Mouse (Mus musculus) forebrain, embryonic 16.5 days (tissue): ENCODE results near the gene Mrrf. TPM values are rescaled to one million over a fixed set of nuclear protein-coding genes. Genes with fewer than 3 reads are reported as not detected.
A peak's percentile ranks its signal among the peaks of the same experiment; 100 is the strongest.

Experiments
- ATAC-seq: fragments of 200-750 bp; cut with Nextera tagmentation; 2 replicates; pipeline ENCODE4 v1.8.0; 2017; ENCODE audit warnings: mild to moderate bottlenecking, moderate library complexity
- H3K27ac ChIP-seq: fragments of 300-500 bp; sonication (generic); 2 replicates; pipeline ENCODE4 v1.5.1; 2014; ENCODE audit warnings: low read length, control low read depth
- H3K27me3 ChIP-seq: fragments of 300-500 bp; sonication (generic); replicated peaks from 2 replicates; pipeline ENCODE4 v1.6.1; 2014; ENCODE audit warnings: low read length; ENCODE audit not compliant: control insufficient read depth, insufficient read depth
- H3K36me3 ChIP-seq: fragments of 300-500 bp; sonication (generic); 2 replicates; pipeline ENCODE4 v1.6.1; 2014; ENCODE audit not compliant: control insufficient read depth, insufficient read depth
- H3K4me1 ChIP-seq: fragments of 300-500 bp; sonication (generic); replicated peaks from 2 replicates; pipeline ENCODE4 v1.6.1; 2014; ENCODE audit warnings: low read length; ENCODE audit not compliant: control insufficient read depth, insufficient read depth
- H3K4me2 ChIP-seq: fragments of 300-500 bp; sonication (generic); 2 replicates; pipeline ENCODE4 v1.6.1; 2014; ENCODE audit warnings: mild to moderate bottlenecking, low read length, control low read depth
- H3K4me3 ChIP-seq: fragments of 300-500 bp; sonication (generic); replicated peaks from 2 replicates; pipeline ENCODE4 v1.5.1; 2014; ENCODE audit warnings: mild to moderate bottlenecking, low read length, control low read depth
- H3K9ac ChIP-seq: fragments of 300-500 bp; sonication (generic); replicated peaks from 2 replicates; pipeline ENCODE4 v1.6.1; 2014; ENCODE audit warnings: low read depth, low read length, control low read depth
- H3K9me3 ChIP-seq: fragments of 300-500 bp; sonication (generic); 2 replicates; pipeline ENCODE4 v1.6.1; 2016; ENCODE audit warnings: low read length; ENCODE audit not compliant: control insufficient read depth
- WGBS: fragments of 180-500 bp; shearing (Covaris S2); extraction: QIAGEN DNeasy Blood & Tissue Kit; methylation state at CpG from one replicate; pipeline ENCODE4 v1.1.7; 2014; 5-methylcytosine and 5-hydroxymethylcytosine counted together
- polyA plus RNA-seq: library from polyadenylated mRNA; unstranded; fragments of >200 nt; fragmentation: Nextera tagmentation; extraction: Ambion mirVana; gene quantifications from 2 replicates; pipeline ENCODE4 v1.2.1, GENCODE M21; 2015

The Mrrf gene
- 26.4 and 30.9 TPM in 2 replicates for polyA plus RNA-seq

DNA sequence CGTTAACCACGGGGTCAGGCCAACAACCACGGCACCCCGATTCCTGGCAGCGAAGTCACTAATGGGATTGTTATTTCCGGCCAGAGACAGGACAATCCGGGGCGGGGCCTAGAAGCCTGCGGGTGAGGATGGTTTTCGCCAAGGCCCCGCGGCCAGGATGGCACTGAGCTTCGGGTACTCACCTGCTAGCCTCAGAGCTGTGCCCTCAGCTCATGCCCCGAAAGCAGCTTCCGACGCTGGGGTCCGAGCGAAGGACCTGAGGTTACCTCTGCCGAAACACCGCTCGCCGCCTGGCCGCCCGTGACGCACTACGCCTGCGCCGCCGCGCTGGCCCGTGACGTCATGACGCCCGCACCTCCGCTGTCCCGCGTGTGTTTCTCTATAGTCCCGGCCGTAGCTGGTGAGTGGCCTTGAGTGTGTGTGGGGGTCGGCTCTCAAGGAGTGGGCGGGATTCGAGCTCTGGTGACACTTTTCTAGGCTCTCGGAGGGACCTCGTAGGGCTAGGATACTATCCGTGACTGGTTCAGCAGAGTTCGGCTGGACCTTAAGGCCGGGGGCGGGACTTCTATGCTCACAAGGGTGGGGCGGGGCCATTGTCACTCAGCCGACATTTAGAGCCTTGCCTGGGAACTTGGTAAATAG is at the start of gene Mrrf, which contains the start of gene Rbm18:
Gene Mrrf, plus strand, starts transcription at position 90 of the 642 bp plus-strand sequence.
Gene Rbm18, minus strand, starts transcription at position 474 of the 642 bp plus-strand sequence.
- peak within 1 kb of the TSS; percentile 78 for H3K4me3 ChIP-seq
- H3K36me3 ChIP-seq, result peaks cover 19% of the 10 kb centered on the region
- peaks cover 15% of the 10 kb centered on the region for H3K4me1 ChIP-seq
- peak within 1 kb of the TSS; percentile 70; the same call in 1 of the 2 replicates for H3K27ac ChIP-seq
- under 1% methylated on average over 50 of the region's 50 CpGs for whole genome bisulfite sequencing
- H3K9ac ChIP-seq, result peak within 1 kb of the TSS; percentile 84
- no peaks in the 10 kb centered on the region for H3K27me3 ChIP-seq
- H3K4me2 ChIP-seq, result peak within 1 kb of the TSS; percentile 77
- peak; percentile 97 for ATAC-seq
- no peaks in the 10 kb centered on the region for H3K9me3 ChIP-seq

DNA sequence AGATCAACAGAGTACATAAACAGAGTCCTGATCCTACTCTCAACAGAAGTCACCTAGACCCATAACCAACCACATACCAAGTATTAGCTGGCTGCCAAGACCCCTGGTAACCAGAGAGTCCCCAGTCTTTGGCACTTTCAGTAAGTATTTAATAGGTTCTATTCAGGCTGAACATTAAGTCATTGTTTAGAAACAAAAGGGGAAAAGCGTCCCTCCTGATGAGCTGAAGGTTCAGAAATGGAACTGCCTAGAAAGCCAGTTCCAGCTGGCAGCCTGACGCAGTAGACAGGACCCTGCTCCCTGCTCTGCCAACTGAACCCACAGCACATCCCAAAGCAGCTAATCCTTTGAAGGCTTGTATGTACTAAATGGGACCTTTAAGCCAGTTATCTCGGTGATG is 47.0 kb upstream of the Mrrf start:
- peaks cover 18% of the 10 kb centered on the region for H3K4me1 ChIP-seq
- H3K27me3 ChIP-seq, result peaks cover 50% of the 10 kb centered on the region
- peak overlapping the region; percentile 18; the same call in 1 of the 2 replicates for H3K4me2 ChIP-seq
- 12% methylated on average over 3 of the region's 3 CpGs for WGBS
- H3K9ac ChIP-seq, result no peak overlapping the region
- H3K36me3 ChIP-seq, result no peaks in the 10 kb centered on the region
- no peaks in the 10 kb centered on the region for H3K9me3 ChIP-seq
- H3K4me3 ChIP-seq, result peak overlapping the region; percentile 12; the same call in 1 of the 2 replicates
- 0 out of 2 replicates have a peak overlapping the region, but pooled peaks have one; percentile 48 for H3K27ac ChIP-seq
- ATAC-seq, result no peak

DNA sequence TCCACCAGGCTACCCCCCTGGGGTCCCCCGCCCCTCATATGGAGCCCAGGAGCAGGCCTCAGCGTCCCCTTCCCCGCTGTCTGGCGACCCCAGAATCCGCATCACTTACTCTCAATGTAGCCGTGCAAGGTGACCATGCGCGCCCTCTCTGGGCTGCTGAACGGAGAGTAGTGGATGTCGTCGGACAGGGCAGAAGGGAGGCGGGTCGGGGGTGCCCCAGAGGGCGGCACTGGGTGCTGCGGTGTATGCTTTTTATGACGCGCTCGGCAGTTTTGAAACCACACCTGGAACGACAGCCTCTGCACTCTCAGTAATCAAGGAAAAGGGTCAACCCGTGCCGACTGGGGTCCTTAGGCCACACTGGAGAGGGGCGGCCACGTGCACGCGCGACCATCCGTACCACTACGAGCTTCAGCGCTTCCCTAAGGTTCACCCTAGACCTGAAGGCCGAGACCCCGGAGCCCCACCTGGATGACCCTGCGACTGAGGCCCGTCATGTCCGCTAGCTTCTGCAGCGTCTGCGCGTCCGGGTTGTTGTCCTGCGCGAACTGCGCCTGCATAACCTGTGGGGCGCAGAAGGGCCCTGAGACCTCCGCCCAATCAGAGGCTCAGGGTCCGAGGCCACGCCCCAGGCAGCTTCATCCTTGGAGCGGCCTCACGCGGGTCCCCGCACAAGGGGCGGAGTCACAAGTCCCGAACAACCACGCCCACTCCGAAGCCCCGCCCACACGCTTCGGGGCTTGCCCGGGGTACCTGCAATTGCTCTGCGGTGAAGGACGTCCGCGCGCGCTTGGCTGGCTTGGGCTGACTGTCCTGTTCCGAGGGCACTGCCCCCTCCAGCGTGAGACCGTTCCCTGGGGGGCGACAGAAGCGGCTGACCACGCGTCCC is 45.1 kb upstream of the Mrrf start:
- Histone ChIP-seq H3K4me3 (peak overlapping the region; percentile 38), H3K27ac (peak overlapping the region; percentile 34; the same call in 1 of the 2 replicates), H3K9ac (peak overlapping the region; percentile 19; the same call in 1 of the 2 replicates), H3K4me2 (peak overlapping the region; percentile 59), H3K27me3 (peaks cover 66% of the 10 kb centered on the region), H3K36me3 (no peaks in the 10 kb centered on the region), H3K9me3 (no peaks in the 10 kb centered on the region), H3K4me1 (peaks cover 18% of the 10 kb centered on the region)
- WGBS, result 1% methylated on average over 70 of the region's 70 CpGs
- peak; percentile 74 for ATAC-seq

DNA sequence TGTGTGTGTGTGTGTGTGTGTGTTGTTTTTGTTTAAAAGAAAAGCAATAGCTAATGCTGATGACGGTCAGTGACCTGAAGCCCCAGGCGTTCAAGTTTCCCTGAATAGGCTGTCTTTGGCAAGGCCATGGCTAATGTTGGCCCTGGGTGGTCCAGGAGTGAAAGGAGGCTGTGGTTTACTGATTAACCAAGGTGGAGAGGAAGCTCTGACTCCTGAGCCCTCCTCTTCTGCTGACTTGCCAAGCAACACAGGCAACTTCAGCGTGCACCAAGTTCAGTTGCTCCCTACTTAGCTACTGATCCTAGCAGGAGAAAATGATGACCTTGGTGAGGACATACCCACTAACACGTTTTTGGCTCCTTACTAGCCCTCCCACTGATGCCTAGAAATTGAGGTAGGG is 43.4 kb upstream of the Mrrf start:
- H3K27me3 ChIP-seq, result peaks cover 77% of the 10 kb centered on the region
- H3K27ac ChIP-seq, result no peak overlapping the region
- H3K4me1 ChIP-seq, result peaks cover 18% of the 10 kb centered on the region
- H3K9ac ChIP-seq, result no peak overlapping the region
- 5% methylated on average over 4 of the region's 4 CpGs for WGBS
- no peak for ATAC-seq
- H3K36me3 ChIP-seq, result no peaks in the 10 kb centered on the region
- H3K9me3 ChIP-seq, result no peaks in the 10 kb centered on the region
- no peak overlapping the region for H3K4me2 ChIP-seq
- H3K4me3 ChIP-seq, result no peak overlapping the region

DNA sequence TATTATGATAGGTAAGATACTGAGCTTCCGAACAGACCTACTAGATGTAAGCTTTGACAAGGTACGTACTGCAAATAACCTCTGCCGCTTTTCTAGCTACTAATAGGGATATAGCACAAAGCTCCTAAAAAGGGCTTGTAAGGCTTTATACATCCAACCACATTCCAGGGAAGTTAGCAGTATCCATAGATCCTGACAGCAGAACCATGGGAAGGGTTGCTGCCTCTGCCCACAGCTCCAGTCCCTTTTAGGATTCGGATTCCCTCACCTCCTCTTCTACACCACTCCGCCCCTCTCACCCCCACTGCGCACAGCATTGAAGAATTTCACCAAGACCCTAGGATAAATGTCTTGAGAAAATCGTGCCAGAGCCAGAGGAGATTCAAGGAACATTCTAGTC is 42.9 kb upstream of the Mrrf start:
- peaks cover 83% of the 10 kb centered on the region for H3K27me3 ChIP-seq
- no peak overlapping the region for H3K4me3 ChIP-seq
- peaks cover 18% of the 10 kb centered on the region for H3K4me1 ChIP-seq
- ATAC-seq, result no peak
- H3K27ac ChIP-seq, result no peak overlapping the region; the same call in 1 of the 2 replicates
- H3K9ac ChIP-seq, result no peak overlapping the region
- WGBS, result 13% methylated on average over 7 of the region's 7 CpGs
- H3K36me3 ChIP-seq, result no peaks in the 10 kb centered on the region
- H3K9me3 ChIP-seq, result no peaks in the 10 kb centered on the region
- H3K4me2 ChIP-seq, result no peak overlapping the region

DNA sequence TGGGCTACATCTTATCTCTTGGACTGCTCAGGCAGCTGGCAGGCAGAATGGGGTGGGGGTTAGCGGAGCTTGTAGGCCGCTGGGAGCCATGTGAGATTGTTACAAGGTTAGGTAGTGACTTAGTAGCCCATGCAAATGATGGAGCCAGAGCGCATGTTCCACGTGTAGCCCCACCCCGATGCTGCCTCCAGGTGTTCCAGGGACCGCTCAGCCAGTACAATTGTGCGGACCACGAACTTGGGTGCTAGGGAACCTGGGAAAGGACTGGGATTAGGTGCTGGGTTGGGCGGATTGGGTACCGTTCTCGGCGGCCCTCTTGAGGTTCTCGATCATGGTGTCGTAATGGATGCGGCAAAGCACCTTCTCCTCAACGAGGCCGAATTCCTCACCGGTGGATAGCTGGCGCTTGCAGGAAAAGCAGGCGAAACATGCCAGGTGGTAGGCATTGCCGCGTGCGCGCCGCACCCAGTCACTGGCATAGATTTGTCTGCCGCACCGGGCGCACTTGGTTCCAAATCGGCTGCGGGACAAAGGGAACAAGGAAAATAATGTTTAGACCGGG is 42.2 kb upstream of the Mrrf start:
- no peak overlapping the region; the same call in 1 of the 2 replicates for H3K27ac ChIP-seq
- ATAC-seq, result no peak
- peaks cover 18% of the 10 kb centered on the region for H3K4me1 ChIP-seq
- 0 out of 2 replicates have a peak overlapping the region, but pooled peaks have one; percentile 3 for H3K9ac ChIP-seq
- no peaks in the 10 kb centered on the region for H3K36me3 ChIP-seq
- peaks cover 89% of the 10 kb centered on the region for H3K27me3 ChIP-seq
- H3K9me3 ChIP-seq, result no peaks in the 10 kb centered on the region
- H3K4me2 ChIP-seq, result peak overlapping the region; percentile 27
- 6% methylated on average over 31 of the region's 31 CpGs for WGBS
- H3K4me3 ChIP-seq, result peak overlapping the region; percentile 18

DNA sequence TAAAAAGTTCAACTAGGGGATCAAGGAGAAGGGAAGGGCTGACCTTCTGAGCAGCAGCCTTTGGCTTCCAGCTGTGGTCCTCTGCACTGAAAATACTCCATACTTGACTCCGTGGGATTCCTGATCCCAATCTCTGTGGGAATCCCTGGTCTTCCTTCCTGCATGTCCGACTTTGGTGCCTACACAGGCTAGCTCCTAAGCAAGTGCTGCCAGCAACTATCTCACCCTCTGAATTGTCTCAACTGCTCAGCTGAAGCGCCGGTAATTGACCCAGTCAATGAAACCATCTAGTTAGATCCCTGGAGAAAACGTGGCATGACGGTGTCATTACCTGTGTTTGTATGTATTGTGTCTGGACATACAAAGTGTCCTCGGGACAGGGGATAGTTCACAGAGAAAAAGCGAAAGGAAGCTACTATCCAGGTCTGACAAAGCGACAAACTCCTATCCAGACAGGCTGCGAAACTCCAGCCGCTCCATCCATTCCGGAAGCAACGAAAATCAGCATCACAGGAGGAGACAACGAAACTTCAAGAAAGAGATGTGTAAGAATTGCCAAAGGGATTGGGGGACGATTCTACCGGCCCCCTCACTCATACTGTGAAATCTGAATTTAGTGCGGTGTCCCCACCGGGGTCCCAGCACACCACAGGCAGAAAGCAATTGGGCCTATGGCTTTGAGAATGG is 38.9 kb upstream of the Mrrf start:
- peaks cover 6% of the 10 kb centered on the region; the same call in 1 of the 2 replicates for H3K4me1 ChIP-seq
- H3K36me3 ChIP-seq, result no peaks in the 10 kb centered on the region
- no peak overlapping the region for H3K27ac ChIP-seq
- H3K9ac ChIP-seq, result peak overlapping the region; percentile 5; the same call in 1 of the 2 replicates
- peak overlapping the region; percentile 22 for H3K4me3 ChIP-seq
- 2% methylated on average over 18 of the region's 18 CpGs for WGBS
- no peak for ATAC-seq
- peaks cover 88% of the 10 kb centered on the region for H3K27me3 ChIP-seq
- H3K4me2 ChIP-seq, result peak overlapping the region; percentile 57
- H3K9me3 ChIP-seq, result no peaks in the 10 kb centered on the region

DNA sequence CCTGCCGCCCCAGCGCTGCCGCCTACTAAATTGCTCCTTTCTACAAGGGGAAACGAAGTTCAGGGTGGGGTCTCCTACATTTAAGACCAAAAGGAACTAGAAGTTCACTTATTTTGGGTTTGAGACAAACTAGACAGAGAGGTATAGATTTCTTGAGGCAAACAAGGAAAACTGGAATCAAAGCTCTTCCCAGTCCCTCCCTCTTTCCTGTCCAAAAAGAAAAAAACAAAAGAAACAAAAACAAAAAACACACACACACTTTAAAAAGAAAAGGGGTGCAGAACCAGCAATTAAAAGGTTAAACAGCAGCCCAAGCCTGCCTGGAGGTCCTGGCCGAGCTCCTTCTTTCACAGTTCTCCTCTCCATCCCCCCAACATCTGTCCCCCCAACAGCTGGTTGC is 38.2 kb upstream of the Mrrf start:
- peak overlapping the region; percentile 22 for H3K4me3 ChIP-seq
- peaks cover 88% of the 10 kb centered on the region for H3K27me3 ChIP-seq
- H3K4me1 ChIP-seq, result peaks cover 14% of the 10 kb centered on the region
- H3K4me2 ChIP-seq, result peak overlapping the region; percentile 57
- H3K27ac ChIP-seq, result no peak overlapping the region
- no peak for ATAC-seq
- no peaks in the 10 kb centered on the region for H3K36me3 ChIP-seq
- 2% methylated on average over 5 of the region's 5 CpGs for WGBS
- H3K9ac ChIP-seq, result peak overlapping the region; percentile 5; the same call in 1 of the 2 replicates
- no peaks in the 10 kb centered on the region for H3K9me3 ChIP-seq
